Mouse (Mus musculus) heart, postnatal 4 days (tissue): ENCODE data around the gene Cgnl1. TPM values are rescaled to one million over a fixed set of nuclear protein-coding genes. Genes with fewer than 3 reads are reported as not detected.

Source experiments
- DNase-seq: peaks from one replicate; pipeline ENCODE4 v3.0.0; 2021
- total RNA-seq, 2 experiments: library from RNA; stranded (reverse); gene quantifications; 2 replicates each; pipeline ENCODE4 v1.2.3; 2021

Cgnl1 gene
- total RNA-seq, 2 experiments from 2014 or later = 55.8 to 56.7 TPM

DNA sequence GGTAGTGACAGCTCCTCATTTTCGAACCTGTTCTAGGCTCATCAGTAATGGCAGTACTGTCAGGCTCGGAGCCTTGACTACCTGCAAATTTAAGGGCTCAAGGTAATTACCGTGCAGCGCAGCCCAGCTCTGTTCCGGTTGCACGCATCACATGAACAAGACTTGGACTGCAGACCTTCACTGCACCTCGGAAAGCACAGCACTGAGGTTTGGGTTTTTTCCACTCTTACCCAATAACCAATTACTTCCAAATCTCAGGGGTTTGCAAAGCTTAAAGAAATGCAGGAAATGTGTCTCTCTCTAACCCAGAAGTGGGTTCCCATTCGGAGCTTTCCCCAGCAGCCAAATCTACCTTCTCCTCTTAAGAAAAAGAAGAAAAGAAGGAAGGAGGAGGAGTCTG, 5.1 kb downstream of the Cgnl1 start:
- DNase-seq = no peak

DNA sequence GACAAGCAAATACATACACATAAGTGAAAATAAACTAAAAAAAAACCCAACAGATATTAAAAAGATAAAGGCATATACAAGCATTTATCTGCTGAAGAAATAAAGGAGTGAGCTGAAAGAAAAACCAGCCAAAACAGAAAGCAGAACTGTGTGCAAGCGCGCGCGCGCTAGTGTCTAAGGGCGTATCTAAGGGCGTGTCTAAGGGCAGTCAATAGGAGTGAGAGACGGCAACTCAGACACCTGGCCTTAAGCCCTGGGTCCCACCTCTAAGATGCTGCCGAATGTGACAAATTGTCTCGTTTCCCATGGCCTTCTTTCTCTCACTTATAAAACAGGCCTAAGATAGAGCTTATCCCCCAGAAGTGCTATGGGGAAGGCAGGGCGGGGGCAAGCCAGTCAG, 6.9 kb downstream of the Cgnl1 start:
- no peak for DNase-seq

DNA sequence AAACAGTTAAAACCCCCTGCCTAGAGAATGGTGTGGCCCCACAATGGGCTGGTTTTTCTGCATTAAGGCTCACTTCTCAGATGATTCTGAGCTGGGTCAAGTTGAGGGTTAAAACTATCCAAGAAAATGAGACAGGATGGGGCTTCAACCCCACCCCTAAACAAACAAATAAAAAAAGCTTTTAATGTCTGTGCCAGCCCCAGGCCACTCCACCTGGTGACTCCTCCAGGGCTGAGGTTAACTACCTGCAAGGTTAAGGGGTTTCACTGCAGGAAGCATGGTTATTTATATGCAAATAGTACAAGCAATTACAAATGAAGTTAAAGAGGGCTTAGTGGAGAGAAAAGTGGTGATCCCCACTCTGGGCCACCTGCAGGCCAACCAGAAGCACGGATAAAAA, 8.1 kb downstream of the Cgnl1 start:
- DNase-seq = no peak

DNA sequence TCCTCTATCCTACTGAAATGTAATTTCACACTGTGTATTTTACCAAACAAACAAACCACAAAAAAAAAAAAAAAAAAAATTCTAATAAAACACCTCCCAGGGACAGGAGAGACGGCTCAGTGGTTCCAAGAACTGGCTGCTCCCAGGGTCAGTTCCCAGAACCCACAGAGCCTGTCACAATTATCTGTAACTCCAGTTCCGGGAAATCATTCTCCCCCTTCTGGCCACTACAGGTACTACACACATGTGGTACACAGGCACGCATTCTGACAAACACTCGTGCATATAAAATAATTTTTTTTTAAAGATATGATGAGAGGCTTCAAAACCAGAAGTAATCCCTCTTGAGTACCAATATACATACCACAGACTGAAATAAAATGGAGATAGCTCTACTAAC, 9.7 kb downstream of the Cgnl1 start:
- no peak for DNase-seq

DNA sequence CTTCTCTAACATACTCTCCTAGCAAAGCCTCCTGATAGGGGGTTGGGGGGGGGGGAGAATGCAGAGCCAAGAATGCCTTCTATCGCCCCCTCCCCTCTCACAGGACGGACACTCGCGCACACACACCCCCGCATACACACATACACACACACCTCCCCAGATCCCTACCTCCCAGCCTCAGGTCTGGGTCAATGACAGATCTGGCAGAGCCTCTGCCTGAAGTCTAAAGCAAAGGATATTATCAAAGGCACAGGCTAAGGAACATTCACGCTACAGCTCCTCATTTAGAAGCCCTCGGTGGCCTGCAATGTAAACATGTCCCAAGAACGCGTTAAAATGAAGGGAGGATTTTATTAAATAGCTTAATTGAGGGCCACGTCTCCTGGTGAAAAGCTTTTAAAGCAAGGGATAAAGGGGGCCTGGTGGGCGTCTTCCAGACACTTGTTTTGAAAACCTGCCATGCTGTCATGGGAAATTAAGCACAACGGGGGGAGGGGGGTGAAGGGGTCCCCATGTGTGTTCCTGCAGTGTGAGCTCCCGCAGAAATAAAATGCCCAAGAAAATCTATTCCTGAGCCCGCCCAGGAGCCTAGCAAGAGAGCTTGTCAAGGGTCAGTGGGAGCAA, 10.8 kb downstream of the Cgnl1 start:
- no peak for DNase-seq

DNA sequence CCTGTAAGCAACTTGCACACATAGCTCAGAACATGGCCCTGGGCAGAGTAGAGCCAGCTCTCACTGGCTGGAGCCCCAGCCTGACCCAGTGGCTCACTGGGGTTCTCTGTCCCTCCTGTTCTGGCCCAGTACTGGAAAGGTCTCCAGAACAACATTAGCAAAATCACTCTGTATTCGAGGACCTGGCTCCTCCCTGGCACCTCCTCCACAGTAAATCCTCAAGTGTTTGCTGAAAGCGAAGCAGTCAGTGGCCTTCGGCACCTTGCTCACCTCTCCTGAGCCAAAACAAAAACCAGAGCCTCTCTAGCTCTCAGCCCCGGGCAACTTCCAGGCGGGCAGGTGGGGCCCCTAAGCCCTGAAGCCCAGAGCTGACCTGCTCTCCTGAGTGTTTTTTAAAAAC, 11.5 kb downstream of the Cgnl1 start:
- no peak for DNase-seq

DNA sequence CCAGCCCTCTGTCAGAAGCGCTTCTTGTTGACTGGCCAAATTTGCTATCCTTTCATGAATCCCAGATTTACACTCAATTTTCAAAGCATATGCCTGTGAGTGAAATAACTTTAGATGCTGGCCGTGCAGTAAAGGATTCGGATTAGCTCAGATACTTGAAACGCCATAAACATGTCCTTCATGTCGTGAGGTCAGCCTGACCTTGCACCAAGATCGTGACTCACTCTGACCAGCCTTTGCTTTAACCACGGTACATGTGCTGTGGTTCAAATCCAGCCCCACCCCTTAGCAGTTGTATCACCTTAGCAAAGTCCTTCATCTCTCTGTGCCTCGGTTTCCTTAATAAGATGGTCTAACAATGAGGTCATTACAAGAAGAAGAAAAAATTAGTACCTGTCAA, 14.0 kb downstream of the Cgnl1 start:
- DNase-seq = no peak

DNA sequence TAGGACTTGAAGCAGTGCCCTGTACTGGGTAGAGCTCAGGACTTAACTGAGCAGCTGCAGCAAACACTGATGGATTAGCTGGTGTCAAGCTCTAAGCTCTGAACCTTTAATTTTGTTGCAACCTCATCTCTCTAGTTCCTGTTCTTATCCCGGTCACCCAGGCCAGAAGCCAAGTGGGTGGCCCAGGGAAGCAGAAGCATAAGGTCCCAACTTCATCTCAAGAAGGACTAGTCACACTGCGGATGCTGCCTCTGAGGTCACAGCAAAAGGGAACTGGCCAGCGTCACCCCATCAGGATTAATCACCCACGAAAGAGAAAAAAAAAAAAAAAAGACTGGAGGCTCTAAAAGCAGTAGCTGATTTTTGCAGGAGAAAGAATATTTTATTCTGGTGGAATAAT, 14.5 kb downstream of the Cgnl1 start:
- peak; percentile 51 for DNase-seq

DNA sequence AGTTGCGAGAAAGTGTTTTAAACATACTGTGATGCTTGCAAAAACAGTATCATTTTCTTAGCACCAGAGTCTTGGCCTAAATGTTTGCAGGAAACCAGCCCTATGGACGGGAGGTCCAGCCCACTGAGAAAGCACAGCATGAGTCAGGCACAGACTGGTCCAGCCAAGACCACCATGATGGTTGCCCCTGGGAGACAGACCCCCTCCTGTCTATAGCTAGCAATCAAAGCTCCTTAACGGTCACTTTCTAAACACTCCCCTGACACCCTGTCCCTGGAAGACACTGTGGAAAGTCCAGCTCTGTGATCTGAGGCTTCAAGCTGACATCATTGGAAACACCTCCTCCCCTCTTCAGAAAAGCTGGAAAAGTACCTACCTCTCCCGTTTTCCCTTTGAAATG, 17.4 kb downstream of the Cgnl1 start:
- peak; percentile 25 for DNase-seq

DNA sequence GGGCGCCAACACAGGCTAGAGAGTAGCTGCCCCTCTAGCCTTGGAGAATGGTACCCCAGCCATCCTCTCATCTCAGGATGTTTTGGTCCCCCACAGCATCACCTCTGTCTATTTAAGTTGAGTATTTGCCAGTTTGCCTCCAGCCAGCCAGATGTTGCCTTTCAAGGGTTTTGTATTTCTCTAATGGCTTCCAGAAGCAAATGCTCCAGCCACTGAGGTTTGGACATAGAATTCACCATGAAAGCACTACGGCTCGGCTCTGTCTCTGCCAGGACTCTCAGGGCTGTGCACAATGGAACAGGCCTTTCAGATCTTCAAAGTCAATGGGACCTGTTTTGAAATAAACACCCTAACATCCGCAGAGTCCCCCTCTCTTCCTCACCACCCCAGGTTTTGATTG, 17.9 kb downstream of the Cgnl1 start:
- DNase-seq = no peak

DNA sequence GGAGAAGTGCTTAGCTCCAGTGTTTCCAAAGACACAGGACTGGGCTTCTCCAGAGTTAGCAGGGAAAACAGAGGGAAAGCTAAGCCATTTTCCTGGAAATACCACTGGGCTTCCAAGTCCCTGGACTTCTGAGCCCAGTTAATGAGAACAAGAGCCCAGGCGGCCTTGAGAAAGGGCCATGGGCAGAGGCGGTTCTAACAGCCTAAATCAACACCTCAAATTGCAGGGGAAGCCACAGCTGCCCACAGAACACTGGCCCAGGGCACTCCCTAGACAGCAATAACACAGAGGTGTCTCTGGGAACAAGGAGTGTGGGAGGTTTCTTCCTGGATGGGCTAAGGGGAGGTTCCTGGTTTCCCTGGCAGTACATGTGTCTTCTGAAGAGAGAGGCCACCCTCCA, 18.3 kb downstream of the Cgnl1 start:
- no peak for DNase-seq

DNA sequence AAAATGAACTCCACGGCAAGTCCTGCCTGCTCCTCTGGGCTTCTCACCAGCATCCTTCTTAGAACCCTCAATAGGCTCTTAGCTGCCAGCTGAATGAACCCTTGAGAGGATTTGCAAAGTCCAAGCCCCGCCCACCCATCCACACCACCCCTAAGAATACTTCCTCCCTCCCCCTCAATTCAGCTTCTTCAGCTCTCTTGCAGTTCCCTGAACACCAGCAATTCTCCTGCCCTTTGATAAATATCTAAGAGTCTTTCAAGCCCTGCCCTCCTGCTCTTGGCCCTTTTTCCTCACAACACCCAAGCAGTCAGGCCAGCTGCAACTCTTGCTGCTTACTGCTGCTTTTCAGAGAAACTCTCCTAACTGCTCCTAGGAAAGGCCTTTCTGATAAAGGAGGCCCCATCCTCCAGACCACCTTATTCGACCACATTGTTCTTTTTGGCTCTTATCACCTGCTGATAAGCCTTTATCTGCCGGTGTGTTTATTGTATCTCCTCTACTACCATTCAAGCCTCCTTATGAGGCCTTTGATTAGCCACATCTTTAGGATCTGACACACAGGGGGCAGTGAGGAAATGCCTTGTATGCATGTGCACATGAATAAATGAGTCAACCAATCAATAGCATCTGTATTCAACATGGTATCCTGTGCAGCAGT, 21.3 kb downstream of the Cgnl1 start:
- peak; percentile 47 for DNase-seq

DNA sequence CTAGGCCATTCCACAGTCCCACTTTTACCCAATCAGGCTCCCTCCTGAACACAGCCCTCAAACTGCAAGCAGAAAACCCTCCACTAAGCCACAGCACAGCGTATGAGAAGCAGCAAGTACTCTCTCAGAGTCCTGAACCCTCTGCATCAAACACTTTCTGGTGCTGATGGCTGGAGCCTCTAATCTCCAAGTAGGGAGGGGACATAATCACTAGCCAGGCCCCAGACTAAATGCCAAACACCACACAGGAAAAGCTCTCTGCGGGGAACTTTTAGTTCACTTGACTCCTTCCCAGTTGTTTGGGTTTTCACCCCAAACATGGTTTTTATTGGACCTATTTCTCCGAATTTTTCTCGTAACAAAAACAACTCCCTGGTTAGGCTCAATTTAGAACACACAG, 25.0 kb downstream of the Cgnl1 start:
- peak; percentile 67 for DNase-seq

DNA sequence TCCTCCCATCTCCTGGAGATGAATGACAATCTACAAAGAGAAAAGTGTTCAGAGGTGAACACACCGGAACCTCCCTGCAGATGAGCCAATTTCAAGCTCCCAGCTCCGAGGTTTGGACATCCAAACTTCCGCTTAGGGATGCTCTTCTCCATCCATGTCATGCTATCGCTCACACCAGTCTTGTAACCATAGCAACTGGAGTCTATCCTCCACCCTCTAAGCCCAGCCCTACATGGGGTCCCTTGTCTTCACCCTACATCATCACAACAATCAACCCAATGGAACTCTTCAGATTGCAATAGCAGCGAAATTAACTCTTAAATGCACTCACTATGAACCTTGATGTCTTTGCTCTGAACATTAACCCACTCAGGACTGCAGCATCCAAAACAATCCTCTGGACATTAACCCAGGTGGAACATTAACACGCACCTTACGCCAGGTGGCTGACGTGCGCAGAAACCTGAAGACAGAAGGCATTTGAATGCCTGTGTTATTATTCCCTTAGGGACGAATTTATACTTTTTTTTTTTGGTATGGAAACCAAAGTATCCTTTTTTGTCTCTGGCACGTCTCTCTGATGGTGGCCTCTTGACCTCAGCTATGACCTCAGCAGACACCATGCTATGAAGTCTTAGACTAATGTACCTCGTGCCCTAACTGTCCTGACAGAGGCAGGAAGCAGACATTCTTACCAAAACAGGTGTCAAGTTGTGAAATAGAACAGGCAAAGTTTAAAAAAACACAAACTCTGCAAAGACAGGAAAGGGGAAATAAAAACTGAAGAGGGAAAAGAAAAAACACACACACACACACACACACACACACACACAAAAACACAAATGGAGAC, 33.1 kb downstream of the Cgnl1 start:
- DNase-seq = no peak

DNA sequence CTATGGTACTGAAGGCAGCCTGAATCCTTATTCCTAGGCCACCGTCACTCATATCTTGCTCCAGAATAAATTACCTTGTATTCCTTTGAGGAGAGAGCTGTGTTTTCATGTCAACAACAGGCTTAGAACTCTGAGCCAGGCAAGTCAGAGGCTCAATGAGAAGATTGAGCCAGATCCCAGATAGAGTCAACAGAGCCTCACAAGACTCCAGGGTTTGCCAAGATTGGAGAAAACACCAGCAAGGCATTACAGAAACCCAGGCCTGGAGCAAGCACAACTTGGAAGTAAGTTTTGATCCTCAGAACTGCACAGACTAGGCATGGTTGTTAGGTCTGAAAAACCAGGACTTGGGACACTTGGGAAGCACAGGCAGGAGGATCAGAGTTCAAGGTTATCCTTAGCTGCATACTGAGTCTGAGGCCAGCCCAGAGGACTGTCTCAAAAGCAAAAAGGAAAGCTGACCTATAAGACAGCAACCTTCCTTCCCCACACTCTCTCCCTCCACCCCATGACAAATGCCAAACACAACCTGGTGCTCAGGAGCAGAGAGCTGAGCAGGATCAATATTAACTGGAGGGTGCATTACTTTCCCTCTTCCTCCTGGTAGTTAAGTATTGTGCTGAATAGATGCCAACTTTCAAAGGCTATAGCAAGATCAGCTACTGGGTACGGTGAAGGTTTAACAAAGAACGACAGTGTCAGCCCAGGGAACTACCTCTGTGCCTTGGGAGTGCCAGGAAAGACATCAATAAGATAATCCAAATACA, 34.0 kb downstream of the Cgnl1 start:
- no peak for DNase-seq

DNA sequence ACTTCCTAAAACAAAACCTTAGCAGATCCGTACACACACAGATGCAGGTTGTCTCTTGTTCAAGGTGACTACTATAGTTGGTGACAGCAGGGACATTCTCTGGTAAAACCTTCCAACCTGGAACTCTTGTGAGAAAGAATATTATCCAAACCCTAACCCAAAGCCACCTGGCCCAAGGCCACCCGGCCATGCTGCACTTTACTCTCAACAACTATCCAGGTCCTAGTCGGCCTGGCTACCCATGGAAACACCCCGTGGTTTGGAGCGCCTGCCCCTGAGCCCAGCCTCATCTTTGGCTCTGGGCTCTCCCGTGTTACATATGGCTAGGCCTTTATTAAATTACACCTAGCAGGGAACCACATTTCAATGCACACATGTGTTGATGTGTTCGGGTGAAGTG, 35.5 kb downstream of the Cgnl1 start:
- DNase-seq = no peak

DNA sequence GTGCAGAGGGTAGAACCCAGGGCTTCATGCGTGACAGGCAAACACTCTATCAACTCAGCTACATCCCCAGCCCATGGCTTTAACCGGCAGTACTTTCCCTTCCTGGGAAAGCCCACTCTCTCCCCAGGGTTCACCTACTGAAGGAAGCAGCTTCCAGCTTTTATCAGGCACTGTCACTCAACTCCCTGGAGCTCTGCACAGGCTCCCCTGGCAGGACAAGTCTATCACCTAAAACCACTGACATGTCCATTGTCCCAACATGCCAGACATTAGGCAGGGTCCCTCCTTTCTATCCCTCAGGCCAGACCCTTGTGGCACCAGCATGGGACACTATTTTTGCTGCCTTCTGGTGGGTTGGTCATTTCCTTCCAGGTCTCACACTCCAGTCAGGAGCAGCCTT, 37.8 kb downstream of the Cgnl1 start:
- no peak for DNase-seq

DNA sequence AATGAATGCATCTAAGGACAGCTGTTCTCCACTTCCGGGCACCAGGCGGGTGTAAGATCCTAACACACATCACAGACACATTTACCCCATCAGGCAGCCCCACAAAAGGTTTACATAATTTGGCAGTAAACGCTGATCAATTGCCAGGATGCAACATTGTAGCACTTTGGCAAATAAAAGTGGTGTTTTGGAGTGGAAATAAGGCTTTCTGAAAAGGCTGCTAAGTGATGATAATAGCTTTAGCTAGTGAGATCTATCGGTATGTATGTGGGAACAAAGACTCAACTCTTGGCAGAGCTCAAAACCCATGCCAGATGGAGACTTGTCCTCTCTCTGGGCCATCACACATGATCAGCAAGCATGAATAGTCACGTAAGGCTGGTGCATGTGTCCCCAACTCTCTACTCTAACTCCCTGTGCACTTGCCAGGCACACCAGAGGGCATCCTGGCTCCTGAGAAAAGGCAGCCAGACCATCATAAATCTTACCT, 42.5 kb downstream of the Cgnl1 start:
- DNase-seq = no peak

DNA sequence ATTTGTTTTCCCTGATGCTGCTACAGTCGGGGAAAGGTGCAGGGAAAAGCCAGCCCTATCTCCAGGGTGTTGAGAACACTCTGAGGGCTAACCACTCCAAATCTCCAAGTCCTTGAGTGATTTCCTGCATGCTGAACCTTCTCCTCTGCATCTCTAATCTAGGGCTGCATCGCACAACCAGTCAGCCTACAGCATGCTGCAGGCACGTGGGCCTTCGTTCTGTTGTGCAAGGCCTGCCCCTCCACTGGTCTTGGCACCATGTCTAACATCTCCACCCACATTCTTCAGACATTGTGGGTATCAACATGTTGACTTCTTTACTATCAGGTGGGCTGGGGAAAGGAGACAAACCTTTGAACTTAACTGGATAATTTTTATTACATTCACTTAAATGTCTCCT, 44.2 kb downstream of the Cgnl1 start:
- no peak for DNase-seq

DNA sequence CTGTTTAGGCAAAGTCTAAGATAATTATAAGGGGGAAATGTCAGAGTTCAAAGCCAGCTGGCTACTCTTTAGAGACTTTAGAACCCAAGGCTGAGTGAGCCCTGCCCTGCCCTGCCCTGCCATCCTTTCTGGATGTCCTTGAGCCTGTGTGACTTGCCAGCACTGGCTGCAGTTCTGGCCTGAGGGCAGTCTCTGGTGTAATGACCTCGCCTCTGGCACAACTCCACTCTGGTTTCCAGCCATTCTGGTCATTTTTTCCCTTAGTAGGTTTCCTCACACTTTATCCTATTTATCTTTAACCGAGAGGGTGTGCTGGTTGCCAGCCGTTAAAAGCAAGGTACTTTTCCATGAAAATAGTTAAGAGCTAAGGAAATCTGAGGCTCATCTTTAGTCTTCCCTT, 45.3 kb downstream of the Cgnl1 start:
- peak; percentile 48 for DNase-seq

DNA sequence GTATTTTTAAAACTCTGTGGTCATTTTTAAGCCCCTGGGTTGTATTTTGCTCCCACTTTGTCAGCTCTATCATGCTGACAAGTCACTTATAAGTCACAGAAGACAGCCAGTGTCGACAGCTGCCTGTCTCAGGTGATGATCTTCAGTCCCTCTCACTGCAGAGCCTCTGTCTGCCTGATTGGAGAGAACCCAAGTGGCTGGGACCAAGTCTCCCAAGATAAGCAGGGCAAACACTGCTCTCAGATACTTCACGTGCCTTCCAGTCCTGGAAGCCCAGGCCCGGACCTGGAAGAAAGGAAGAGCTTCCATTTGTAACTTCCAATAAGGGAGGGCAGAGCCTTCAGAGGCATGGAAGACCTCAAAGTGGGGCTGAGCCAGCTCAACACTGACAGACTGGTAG, 49.0 kb downstream of the Cgnl1 start:
- DNase-seq = no peak

DNA sequence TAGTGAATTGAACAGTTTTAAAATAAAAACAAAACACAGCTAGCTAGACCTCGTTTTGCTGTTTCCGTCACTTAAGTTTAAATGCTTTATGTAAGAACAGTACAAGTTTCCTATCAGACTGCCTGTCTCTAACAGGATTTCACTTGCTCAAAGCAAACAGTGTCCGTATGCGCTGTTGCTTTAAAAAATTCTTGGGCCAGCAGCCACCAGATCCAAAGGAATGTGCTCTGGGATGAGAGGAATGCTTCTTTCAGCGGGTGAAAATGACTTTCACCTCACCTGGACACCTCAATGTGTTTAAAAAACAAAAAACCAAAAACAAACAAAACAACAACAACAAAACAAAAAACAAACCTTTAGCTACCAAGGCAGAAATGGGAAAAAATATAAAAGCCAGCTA, 54.4 kb downstream of the Cgnl1 start:
- DNase-seq = no peak

DNA sequence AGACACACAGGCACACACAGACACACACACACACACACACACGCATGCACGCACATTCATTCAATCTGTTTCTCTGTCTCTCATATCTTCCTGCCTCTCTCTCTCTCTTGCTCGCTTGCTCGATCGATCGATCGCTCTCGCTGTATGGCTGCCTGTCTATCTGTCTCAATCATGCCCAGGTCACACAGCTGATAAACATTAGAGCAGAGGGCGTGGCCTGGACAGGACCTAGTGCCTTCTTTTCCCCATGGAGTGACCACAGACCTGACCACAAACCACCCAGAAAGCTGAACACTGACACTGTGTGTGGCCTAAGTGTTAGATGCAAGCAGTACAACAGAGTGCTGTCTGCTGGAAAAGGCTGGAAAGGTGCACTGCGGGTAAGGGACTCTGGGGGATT, 60.6 kb downstream of the Cgnl1 start:
- DNase-seq = no peak
